ENCODE assay signal across 33 mouse cellular contexts in genomic region chr1:160237981-160238380, GRCm38 (mm10).
"Had no signal": no experiment of that assay in that cellular context is flagged by ENCODE, and none has a peak within 500 bp of the region (broad histone marks: within the 10 kb centered on the region; RNA-seq: fewer than 3 reads in every experiment).

No protein-coding gene starts in this region.

- H3K4me2 ChIP-seq: limb, embryonic 12.5 days; limb, embryonic 13.5 days; limb, embryonic 15.5 days; liver, embryonic 11.5 days; liver, embryonic 12.5 days; liver, embryonic 13.5 days; liver, embryonic 15.5 days; lung, embryonic 14.5 days; lung, embryonic 15.5 days; midbrain, embryonic 11.5 days; midbrain, embryonic 12.5 days; midbrain, embryonic 13.5 days; midbrain, embryonic 15.5 days; neural tube, embryonic 12.5 days; neural tube, embryonic 13.5 days had no signal

- H3K9ac ChIP-seq: limb, embryonic 12.5 days; limb, embryonic 13.5 days; limb, embryonic 15.5 days; liver, embryonic 12.5 days; liver, embryonic 13.5 days; liver, embryonic 14.5 days; liver, embryonic 15.5 days; liver, postnatal 0 days; lung, embryonic 14.5 days; lung, embryonic 15.5 days; midbrain, embryonic 12.5 days; midbrain, embryonic 13.5 days; midbrain, embryonic 15.5 days; neural tube, embryonic 12.5 days; neural tube, embryonic 13.5 days had no signal

- H3K27ac ChIP-seq: limb, embryonic 10.5 days; limb, embryonic 12.5 days; limb, embryonic 13.5 days; limb, embryonic 15.5 days; liver, embryonic 12.5 days; liver, embryonic 13.5 days; liver, embryonic 14.5 days; liver, embryonic 15.5 days; lung, embryonic 15.5 days; macrophage; midbrain, embryonic 10.5 days; midbrain, embryonic 12.5 days; midbrain, embryonic 13.5 days; midbrain, embryonic 15.5 days; neural tube, embryonic 12.5 days; neural tube, embryonic 13.5 days had no signal

- DNase-seq: left cerebral cortex, postnatal 4 days; liver; liver, embryonic 13.5 days; liver, postnatal 0 days; lung, adult 18-20 months; lung, adult 2 months; lung, embryonic 14.5 days; lung, postnatal 10 days; lung, postnatal 14 days; lung, postnatal 36 days; lung, postnatal 4 days; midbrain, embryonic 14.5 days had no signal

- H3K27me3 ChIP-seq: limb, embryonic 12.5 days; limb, embryonic 13.5 days; limb, embryonic 15.5 days; liver, embryonic 12.5 days; liver, embryonic 13.5 days; liver, embryonic 15.5 days; lung, embryonic 15.5 days; megakaryocyte, embryonic 14.5 days; midbrain, embryonic 12.5 days; midbrain, embryonic 13.5 days; midbrain, embryonic 15.5 days; neural tube, embryonic 12.5 days; neural tube, embryonic 13.5 days had no signal

- H3K4me3 ChIP-seq: limb, embryonic 10.5 days; limb, embryonic 12.5 days; limb, embryonic 13.5 days; limb, embryonic 15.5 days; liver, embryonic 12.5 days; liver, embryonic 13.5 days; liver, embryonic 15.5 days; lung, embryonic 15.5 days; megakaryocyte, embryonic 14.5 days; midbrain, embryonic 10.5 days; midbrain, embryonic 12.5 days; midbrain, embryonic 13.5 days; midbrain, embryonic 15.5 days; myocyte; neural tube, embryonic 12.5 days; neural tube, embryonic 13.5 days had no signal

- H3K36me3 ChIP-seq: limb, embryonic 10.5 days; limb, embryonic 12.5 days; limb, embryonic 13.5 days; limb, embryonic 15.5 days; lung, embryonic 15.5 days; midbrain, embryonic 10.5 days; midbrain, embryonic 12.5 days; midbrain, embryonic 15.5 days; neural tube, embryonic 12.5 days had no signal

- ATAC-seq: liver, embryonic 12.5 days; liver, postnatal 0 days; lung, postnatal 0 days; midbrain, embryonic 13.5 days; midbrain, embryonic 15.5 days; midbrain, embryonic 16.5 days had no signal

- H3K9me3 ChIP-seq: limb, embryonic 10.5 days; limb, embryonic 12.5 days; limb, embryonic 15.5 days; liver, embryonic 12.5 days; liver, embryonic 13.5 days; liver, embryonic 15.5 days; lung, embryonic 15.5 days; megakaryocyte, embryonic 14.5 days; midbrain, embryonic 10.5 days; midbrain, embryonic 12.5 days; midbrain, embryonic 13.5 days; midbrain, embryonic 15.5 days; neural tube, embryonic 12.5 days; neural tube, embryonic 13.5 days had no signal

- H3K4me1 ChIP-seq: limb, embryonic 10.5 days; limb, embryonic 12.5 days; limb, embryonic 13.5 days; liver, embryonic 12.5 days; liver, embryonic 13.5 days; midbrain, embryonic 10.5 days; midbrain, embryonic 12.5 days; midbrain, embryonic 13.5 days; midbrain, embryonic 15.5 days; neural tube, embryonic 12.5 days; neural tube, embryonic 13.5 days had no signal
